Mouse (Mus musculus) cerebral cortex, adult 2 months (tissue): ENCODE data around the gene Vmn1r107.

ENCODE experiments used
- WGBS: fragments of 180-500 bp; shearing (Covaris S2); methylation state at CpG from one replicate; pipeline ENCODE4 v1.1.7; 2018; 5-methylcytosine and 5-hydroxymethylcytosine counted together

Gene Vmn1r107

GRCm38 (mm10) chr7:20668618-20669017 is at the start of gene Vmn1r107:
Gene Vmn1r107, plus strand, starts transcription at chr7:20668918.
- no CpG with 5 or more reads among the region's 3 CpGs for WGBS

- no CpG with 5 or more reads among the region's 2 CpGs for WGBS
These were observed 34.4 kb downstream of the Vmn1r107 start, which contains the start of gene Vmn1r111 for GRCm38 (mm10) chr7:20703116-20703515. Gene Vmn1r111, minus strand, starts transcription at chr7:20703216.
